Mouse (Mus musculus): ENCODE measurements around the gene Tmem258. TPM values are rescaled to one million over a fixed set of nuclear protein-coding genes. Genes with fewer than 3 reads are reported as not detected.

Gene Tmem258
- polyA plus RNA-seq, 1 experiment = 146 TPM

DNA sequence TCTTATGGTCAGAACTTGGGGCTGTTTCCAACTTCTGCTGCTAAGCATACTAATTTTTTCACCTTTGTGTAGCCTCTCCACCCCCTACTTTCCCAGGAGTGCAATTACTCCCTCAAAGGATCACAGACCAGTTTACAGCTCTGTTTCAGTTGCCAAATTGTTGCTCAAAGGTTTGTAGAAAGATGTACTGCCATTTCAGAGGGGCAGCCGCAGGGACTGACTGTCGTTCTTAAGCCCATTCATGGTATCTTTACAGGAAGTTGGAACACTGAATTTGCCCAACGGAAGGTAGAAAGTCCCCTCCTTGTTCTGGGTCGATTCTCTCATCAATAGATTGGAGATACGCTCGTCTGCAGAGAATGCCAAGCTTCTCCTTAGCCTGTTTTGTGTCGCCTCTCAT lies 32.5 kb upstream of the Tmem258 start:
- TF ChIP-seq POLR2A (IDR thresholded peaks at IDR 0.05; ENCODE audit: borderline replicate concordance, low read depth, low read length) (no peak), CTCF (IDR thresholded peaks at IDR 0.05; ENCODE audit: low read depth, low read length) (no peak)
- Histone ChIP-seq H3K4me3 (ENCODE audit: insufficient read depth, low read length) (no peak overlapping the region), H3K27ac (ENCODE audit: insufficient read depth, low read depth, low read length) (peak overlapping the region; percentile 69), H3K4me1 (ENCODE audit: control insufficient read depth, insufficient read depth, low read length) (peaks cover 36% of the 10 kb centered on the region)

DNA sequence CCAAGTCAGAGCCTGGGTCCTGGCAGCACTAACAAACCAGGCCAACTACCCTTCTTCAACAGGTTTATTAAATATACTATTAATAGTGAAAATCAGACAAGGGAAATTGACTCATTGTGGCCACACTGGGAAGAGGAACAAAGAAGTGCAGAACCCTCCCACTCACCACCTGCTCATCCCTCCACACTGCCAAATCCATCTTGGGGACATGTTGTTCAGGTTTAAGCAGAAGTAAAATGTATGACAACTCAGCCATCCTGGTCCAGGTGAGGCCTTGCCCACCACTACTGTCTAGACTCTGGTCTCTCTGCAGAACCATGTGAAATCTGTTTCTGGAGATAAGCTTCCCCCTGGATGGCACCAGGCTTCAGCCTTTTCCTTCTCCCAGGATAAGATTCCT lies 32.0 kb upstream of the Tmem258 start:
- Histone ChIP-seq H3K27ac (ENCODE audit: insufficient read depth, low read depth, low read length) (peak overlapping the region; percentile 69), H3K4me1 (ENCODE audit: control insufficient read depth, insufficient read depth, low read length) (peaks cover 37% of the 10 kb centered on the region)
- no peak for TF ChIP-seq CTCF (IDR thresholded peaks at IDR 0.05; ENCODE audit: low read depth, low read length)
- no peak for TF ChIP-seq POLR2A (IDR thresholded peaks at IDR 0.05; ENCODE audit: borderline replicate concordance, low read depth, low read length)

DNA sequence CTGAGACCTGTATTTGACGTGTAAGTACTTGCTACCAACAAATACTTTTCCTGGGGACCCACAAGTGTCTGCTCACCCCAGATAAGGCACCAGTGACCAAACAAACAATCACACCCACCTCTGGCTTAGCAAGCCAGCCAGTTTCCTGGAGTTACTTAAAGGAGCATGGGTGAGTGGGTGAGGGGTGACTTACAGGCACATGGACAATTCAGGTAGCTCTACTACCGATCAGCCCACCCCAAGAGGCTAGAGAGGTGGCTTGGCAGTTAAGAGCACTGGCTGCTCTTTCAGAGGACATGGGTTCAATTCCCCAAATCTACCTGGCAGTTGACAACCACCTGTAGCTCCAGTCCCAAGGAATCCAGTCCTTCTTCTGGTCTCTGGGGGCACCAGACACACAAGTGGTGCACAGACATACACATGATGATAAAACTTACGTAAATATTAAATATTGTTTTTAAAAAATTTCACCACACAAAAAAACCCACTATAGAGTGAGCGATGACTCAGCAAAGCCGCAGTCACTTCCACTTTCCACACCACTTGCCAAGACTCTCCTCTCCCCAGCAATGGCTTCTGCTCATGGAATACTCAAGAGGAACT lies 30.6 kb upstream of the Tmem258 start:
- H3K4me3 ChIP-seq (ENCODE audit: insufficient read depth, low read length) = peak overlapping the region; percentile 32
- TF ChIP-seq CTCF (IDR thresholded peaks at IDR 0.05; ENCODE audit: low read depth, low read length) (no peak; the same call in 1 of the 2 replicates), POLR2A (IDR thresholded peaks at IDR 0.05; ENCODE audit: borderline replicate concordance, low read depth, low read length) (no peak)

More for the DNA sequence above, 32.0 kb upstream of the Tmem258 start:
- no peak overlapping the region for H3K4me3 ChIP-seq (ENCODE audit: insufficient read depth, low read length)

DNA sequence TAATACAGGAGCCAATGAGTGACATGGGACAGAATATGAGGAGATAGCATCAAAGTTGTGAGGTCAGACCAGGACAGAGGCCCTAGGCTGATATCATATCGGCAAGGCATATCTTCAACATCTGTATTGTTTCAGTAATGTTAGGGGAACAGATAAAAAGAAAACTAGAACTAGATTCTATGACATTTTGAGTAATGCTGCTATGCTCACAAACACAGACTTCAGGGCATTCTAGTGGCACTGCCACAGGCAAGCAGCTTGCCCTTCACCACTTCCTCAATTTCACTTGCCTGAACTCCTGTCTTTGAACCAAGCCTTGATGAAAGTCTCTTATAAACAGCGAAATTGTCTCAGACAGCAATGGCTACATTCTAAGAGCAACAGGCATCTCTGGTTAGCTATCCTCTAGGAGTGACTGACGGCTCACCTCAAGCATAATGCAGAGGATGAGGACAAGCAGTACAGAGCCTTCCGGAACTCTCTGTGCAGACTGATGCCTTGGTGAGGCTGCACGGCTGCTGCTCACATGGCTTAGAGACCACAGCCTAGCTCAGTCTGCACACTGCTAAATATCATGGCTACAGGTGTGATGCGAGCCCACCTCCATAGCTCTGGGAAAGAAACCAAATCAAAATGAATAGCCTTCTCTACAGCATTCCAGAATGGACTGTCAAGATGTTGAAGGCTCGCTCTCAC lies 29.8 kb upstream of the Tmem258 start:
- H3K4me3 ChIP-seq (ENCODE audit: insufficient read depth, low read length) = peak overlapping the region; percentile 26
- H3K4me1 ChIP-seq (ENCODE audit: control insufficient read depth, insufficient read depth, low read length) = peaks cover 42% of the 10 kb centered on the region
- TF ChIP-seq POLR2A (IDR thresholded peaks at IDR 0.05; ENCODE audit: borderline replicate concordance, low read depth, low read length) = no peak
- no peak for TF ChIP-seq CTCF (IDR thresholded peaks at IDR 0.05; ENCODE audit: low read depth, low read length)
- peak overlapping the region; percentile 98 for H3K27ac ChIP-seq (ENCODE audit: insufficient read depth, low read depth, low read length)

More for the DNA sequence above, 30.6 kb upstream of the Tmem258 start:
- Histone ChIP-seq H3K4me1 (ENCODE audit: control insufficient read depth, insufficient read depth, low read length) (peaks cover 42% of the 10 kb centered on the region), H3K27ac (ENCODE audit: insufficient read depth, low read depth, low read length) (peak overlapping the region; percentile 98)

DNA sequence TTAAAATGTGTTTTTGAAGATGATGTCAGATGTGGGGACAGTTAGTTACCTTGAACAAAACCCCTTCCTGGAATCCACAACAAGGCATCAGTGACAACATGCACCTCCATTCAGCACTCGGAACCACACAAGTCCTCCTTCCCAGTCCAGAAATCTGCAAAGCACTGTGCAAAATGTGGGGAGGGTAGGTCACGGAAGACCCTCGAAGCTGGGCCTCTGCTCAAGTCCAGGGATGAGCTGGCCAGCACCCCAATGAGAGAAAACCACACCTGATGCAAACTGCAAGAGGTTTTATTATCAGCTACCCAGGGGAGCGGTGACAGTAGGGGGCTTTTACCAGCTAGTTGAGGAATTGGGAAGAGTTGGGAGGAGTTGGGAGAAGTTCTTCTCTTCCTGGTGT lies 28.9 kb upstream of the Tmem258 start:
- peaks cover 42% of the 10 kb centered on the region for H3K4me1 ChIP-seq (ENCODE audit: control insufficient read depth, insufficient read depth, low read length)
- H3K27ac ChIP-seq (ENCODE audit: insufficient read depth, low read depth, low read length) = no peak overlapping the region
- TF ChIP-seq CTCF (IDR thresholded peaks at IDR 0.05; ENCODE audit: low read depth, low read length) (no peak), POLR2A (IDR thresholded peaks at IDR 0.05; ENCODE audit: borderline replicate concordance, low read depth, low read length) (no peak)
- no peak overlapping the region for H3K4me3 ChIP-seq (ENCODE audit: insufficient read depth, low read length)

DNA sequence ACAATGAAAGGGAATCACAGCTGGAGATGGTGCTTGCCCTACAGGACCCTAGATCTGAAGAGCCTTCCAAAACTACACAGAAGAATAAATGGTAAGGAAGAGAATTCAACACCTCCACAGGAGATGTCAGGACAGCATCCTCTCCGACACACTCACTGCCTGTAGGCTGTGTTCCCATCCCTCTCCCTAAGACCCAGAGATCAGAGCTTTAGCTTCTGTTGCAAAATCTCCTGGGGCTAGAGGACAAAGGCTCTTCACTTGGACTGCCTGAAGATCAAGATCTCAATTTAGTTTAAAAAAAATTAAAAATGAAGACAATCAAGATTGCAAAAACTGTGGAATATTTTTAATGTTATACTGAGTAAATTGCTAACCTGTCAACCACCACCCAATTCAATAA lies 27.3 kb upstream of the Tmem258 start:
- Histone ChIP-seq H3K4me1 (ENCODE audit: control insufficient read depth, insufficient read depth, low read length) (peaks cover 32% of the 10 kb centered on the region), H3K27ac (ENCODE audit: insufficient read depth, low read depth, low read length) (no peak overlapping the region), H3K4me3 (ENCODE audit: insufficient read depth, low read length) (no peak overlapping the region)
- TF ChIP-seq POLR2A (IDR thresholded peaks at IDR 0.05; ENCODE audit: borderline replicate concordance, low read depth, low read length) (no peak), CTCF (IDR thresholded peaks at IDR 0.05; ENCODE audit: low read depth, low read length) (no peak)

DNA sequence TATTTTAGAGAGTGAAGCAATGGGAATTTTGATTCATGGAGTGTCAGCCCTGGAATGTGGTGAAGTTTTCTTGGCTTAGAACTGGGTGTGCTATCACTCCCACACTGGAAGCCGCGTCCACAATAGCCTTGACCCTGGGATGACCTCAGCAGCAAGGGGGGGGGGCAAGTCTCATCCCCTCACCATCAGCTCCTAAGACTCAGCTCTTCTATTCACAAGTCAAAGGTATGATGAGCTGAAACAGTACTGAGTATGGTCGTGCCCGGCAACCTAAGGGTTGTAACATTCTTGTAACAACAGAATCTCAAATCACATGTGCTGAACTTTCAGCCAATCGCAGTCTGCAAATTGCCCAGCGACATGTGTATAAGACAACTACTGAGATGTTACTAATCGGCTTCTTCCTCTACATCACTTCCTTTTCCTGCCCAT lies 26.9 kb upstream of the Tmem258 start:
- no peak overlapping the region for H3K27ac ChIP-seq (ENCODE audit: insufficient read depth, low read depth, low read length)
- no peak overlapping the region for H3K4me3 ChIP-seq (ENCODE audit: insufficient read depth, low read length)
- H3K4me1 ChIP-seq (ENCODE audit: control insufficient read depth, insufficient read depth, low read length) = peaks cover 30% of the 10 kb centered on the region
- TF ChIP-seq POLR2A (IDR thresholded peaks at IDR 0.05; ENCODE audit: borderline replicate concordance, low read depth, low read length) (no peak), CTCF (IDR thresholded peaks at IDR 0.05; ENCODE audit: low read depth, low read length) (no peak)

DNA sequence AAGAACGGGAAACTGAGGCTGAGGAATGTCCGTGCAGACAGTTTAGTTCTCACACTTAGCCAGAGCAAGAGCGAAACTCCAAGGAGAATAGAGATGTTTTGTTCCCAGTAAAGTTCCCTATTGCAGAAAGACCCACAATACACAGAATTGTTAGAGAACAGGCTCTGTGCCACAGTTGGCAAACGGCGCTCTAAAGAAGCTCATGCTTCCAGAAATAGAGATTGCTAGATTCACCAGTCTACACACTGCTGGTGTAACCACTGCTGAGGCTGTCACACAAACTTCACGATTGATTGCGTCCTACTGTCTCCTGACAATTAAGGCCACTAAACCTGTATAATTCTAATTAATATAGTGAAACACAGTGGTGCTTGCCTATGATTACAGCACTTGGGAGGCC lies 22.6 kb upstream of the Tmem258 start:
- TF ChIP-seq CTCF (IDR thresholded peaks at IDR 0.05; ENCODE audit: low read depth, low read length) (no peak), POLR2A (IDR thresholded peaks at IDR 0.05; ENCODE audit: borderline replicate concordance, low read depth, low read length) (no peak)
- H3K4me3 ChIP-seq (ENCODE audit: insufficient read depth, low read length) = no peak overlapping the region
- no peak overlapping the region for H3K27ac ChIP-seq (ENCODE audit: insufficient read depth, low read depth, low read length)
- peaks cover 18% of the 10 kb centered on the region for H3K4me1 ChIP-seq (ENCODE audit: control insufficient read depth, insufficient read depth, low read length)

DNA sequence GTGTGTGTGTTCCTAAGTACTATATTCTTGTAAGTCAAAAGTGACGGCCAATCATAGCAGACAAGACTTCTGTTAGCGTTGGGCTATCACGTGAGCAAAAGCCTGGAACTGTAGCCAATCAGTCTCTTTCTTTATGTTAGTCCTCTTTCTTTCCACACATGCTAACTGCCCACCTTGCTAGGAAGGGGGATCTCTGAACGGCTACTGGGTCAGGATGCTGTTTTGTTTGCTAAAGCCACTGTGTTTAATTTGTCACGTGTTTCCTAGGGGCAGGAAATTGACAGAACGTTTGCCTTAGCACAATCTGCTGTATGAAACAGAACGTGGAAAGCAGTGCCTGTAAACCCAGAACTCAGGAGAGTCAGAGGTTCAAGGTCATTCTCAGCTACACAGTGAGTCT lies 21.7 kb upstream of the Tmem258 start:
- peak overlapping the region; percentile 99 for H3K4me3 ChIP-seq (ENCODE audit: insufficient read depth, low read length)
- H3K27ac ChIP-seq (ENCODE audit: insufficient read depth, low read depth, low read length) = peak overlapping the region; percentile 51
- TF ChIP-seq CTCF (IDR thresholded peaks at IDR 0.05; ENCODE audit: low read depth, low read length) (no peak), POLR2A (IDR thresholded peaks at IDR 0.05; ENCODE audit: borderline replicate concordance, low read depth, low read length) (no peak)
- H3K4me1 ChIP-seq (ENCODE audit: control insufficient read depth, insufficient read depth, low read length) = peaks cover 15% of the 10 kb centered on the region

DNA sequence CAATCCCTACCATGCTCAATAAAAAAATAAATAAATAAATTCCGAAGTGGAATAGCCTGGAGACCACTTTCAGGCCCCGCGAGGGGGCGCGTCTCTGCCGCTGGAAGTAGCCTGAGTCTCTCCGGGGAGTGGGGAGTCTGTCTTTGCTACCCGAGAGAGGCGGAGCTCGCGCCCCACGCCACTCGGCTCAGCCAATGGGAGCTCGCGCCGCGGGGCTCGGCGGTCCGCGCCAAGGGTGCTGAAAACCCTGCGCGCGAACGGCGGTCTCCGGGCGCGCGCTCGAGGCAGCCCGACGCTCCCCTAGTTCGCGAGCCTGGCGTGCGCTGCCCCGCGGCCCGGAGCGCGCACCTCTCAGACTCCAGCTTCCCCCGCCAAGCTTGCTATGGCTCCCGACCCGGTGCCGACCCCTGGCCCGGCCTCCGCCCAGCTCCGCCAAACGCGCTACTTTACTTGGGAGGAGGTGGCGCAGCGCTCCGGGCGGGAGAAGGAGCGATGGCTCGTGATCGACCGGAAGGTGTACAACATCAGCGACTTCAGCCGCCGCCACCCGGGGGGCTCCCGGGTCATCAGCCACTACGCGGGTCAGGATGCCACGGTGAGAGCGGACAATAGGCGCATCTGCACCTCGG lies 21.0 kb upstream of the Tmem258 start, which contains the start of gene Fads1:
Gene Fads1 (plus strand): TSS at position 219 of the 629 bp plus-strand sequence.
- Histone ChIP-seq H3K4me3 (ENCODE audit: insufficient read depth, low read length) (peak within 1 kb of the TSS; percentile 99), H3K4me1 (ENCODE audit: control insufficient read depth, insufficient read depth, low read length) (peaks cover 13% of the 10 kb centered on the region), H3K27ac (ENCODE audit: insufficient read depth, low read depth, low read length) (peak within 1 kb of the TSS; percentile 75)
- TF ChIP-seq POLR2A (IDR thresholded peaks at IDR 0.05; ENCODE audit: borderline replicate concordance, low read depth, low read length) = no peak; the same call in 1 of the 2 replicates
- TF ChIP-seq CTCF (IDR thresholded peaks at IDR 0.05; ENCODE audit: low read depth, low read length) = peak; percentile 44; the same call in 1 of the 2 replicates

Data from bone marrow macrophage, adult 2 months (primary cell).